Mouse (Mus musculus) MEL (cell line): ENCODE data around the gene Dok4. TPM values are rescaled to one million over a fixed set of nuclear protein-coding genes. Genes with fewer than 3 reads are reported as not detected.

Experiments used
- DNase-seq: peaks from one replicate; pipeline ENCODE4 v3.0.0; 2011; ENCODE audit warnings: low read depth, low spot score
- H3K27ac ChIP-seq: 2 replicates; pipeline ENCODE4 v1.5.1; 2012; ENCODE audit warnings: low read depth, mild to moderate bottlenecking, control low read depth, low read length, moderate library complexity; ENCODE audit not compliant: control insufficient read depth
- H3K27me3 ChIP-seq, 2 experiments: fragments of 150-350 bp in 1 of 2; sonication (generic) in 1 of 2; 2 replicates each; pipeline ENCODE4 v1.6.1; 2012; ENCODE audit warnings: low read length in 2 of 2, mild to moderate bottlenecking in 2 of 2, improper control_type of control experiment in 1 of 2, moderate library complexity in 1 of 2; ENCODE audit not compliant: insufficient read depth in 2 of 2, control insufficient read depth in 1 of 2
- H3K36me3 ChIP-seq, 2 experiments: 2 replicates each; pipeline ENCODE4 v1.6.1; 2012 to 2014; ENCODE audit warnings: low read length in 2 of 2, improper control_type of control experiment in 1 of 2, inconsistent platforms in 1 of 2, mild to moderate bottlenecking in 1 of 2; ENCODE audit not compliant: insufficient read depth in 2 of 2, control insufficient read depth in 1 of 2
- H3K4me1 ChIP-seq, 2 experiments: fragments of 150-350 bp in 1 of 2; sonication (generic) in 1 of 2; 2 replicates each; pipeline ENCODE4 v1.6.1; 2012; ENCODE audit warnings: low read length in 2 of 2, improper control_type of control experiment in 1 of 2, mild to moderate bottlenecking in 1 of 2; ENCODE audit not compliant: insufficient read depth in 2 of 2, control insufficient read depth in 1 of 2
- H3K4me3 ChIP-seq, 2 experiments: fragments of 150-350 bp in 1 of 2; sonication (generic) in 1 of 2; 2 replicates each; pipeline ENCODE4 v1.5.1; 2012; ENCODE audit warnings: low read depth in 2 of 2, low read length in 2 of 2, mild to moderate bottlenecking in 2 of 2, moderate library complexity in 2 of 2, control low read depth in 1 of 2, improper control_type of control experiment in 1 of 2; ENCODE audit not compliant: control insufficient read depth in 1 of 2, insufficient read depth in 1 of 2
- H3K79me2 ChIP-seq: 2 replicates; pipeline ENCODE4 v1.6.1; 2012; ENCODE audit warnings: mild to moderate bottlenecking, low read length, moderate library complexity; ENCODE audit not compliant: control insufficient read depth, poor library complexity, insufficient read depth
- H3K9ac ChIP-seq: 2 replicates; pipeline ENCODE4 v1.6.1; 2012; ENCODE audit warnings: low read depth, mild to moderate bottlenecking, control low read depth, low read length, moderate library complexity; ENCODE audit not compliant: control insufficient read depth, poor library complexity, severe bottlenecking
- H3K9me3 ChIP-seq: fragments of 150-350 bp; sonication (generic); replicated peaks from 2 replicates; pipeline ENCODE4 v1.6.1; 2012; ENCODE audit warnings: mild to moderate bottlenecking, low read length, improper control_type of control experiment, moderate library complexity; ENCODE audit not compliant: insufficient read depth
- BHLHE40 ChIP-seq: IDR thresholded peaks from 2 replicates; pipeline ENCODE4 v1.6.1; 2012; ENCODE audit warnings: low read depth, mild to moderate bottlenecking, inconsistent platforms, low read length, improper control_type of control experiment, borderline replicate concordance
- CHD2 ChIP-seq: IDR thresholded peaks from 2 replicates; pipeline ENCODE4 v1.6.1; 2011; ENCODE audit warnings: low read length, improper control_type of control experiment
- EP300 ChIP-seq, 2 experiments: IDR thresholded peaks; 2 replicates each; pipeline ENCODE4 v1.6.1; 2011; ENCODE audit warnings: improper control_type of control experiment in 2 of 2, low read length in 2 of 2, low read depth in 1 of 2, mild to moderate bottlenecking in 1 of 2
- ETS1 ChIP-seq: IDR thresholded peaks from 2 replicates; pipeline ENCODE4 v1.6.1; 2012; ENCODE audit warnings: low read depth, mild to moderate bottlenecking, inconsistent platforms, low read length, improper control_type of control experiment, moderate library complexity
- GATA1 ChIP-seq: IDR thresholded peaks from 2 replicates; pipeline ENCODE4 v1.6.1; 2011; ENCODE audit warnings: low read depth, low read length, improper control_type of control experiment
- HCFC1 ChIP-seq: IDR thresholded peaks from 2 replicates; pipeline ENCODE4 v1.6.1; 2012; ENCODE audit warnings: low read depth, mild to moderate bottlenecking, inconsistent platforms, low read length, improper control_type of control experiment, moderate library complexity
- JUND ChIP-seq: IDR thresholded peaks from 2 replicates; pipeline ENCODE4 v1.6.1; 2011; ENCODE audit warnings: low read depth, mild to moderate bottlenecking, improper control_type of control experiment, low read length
- KAT2A ChIP-seq: conservative IDR thresholded peaks from 2 replicates; pipeline ENCODE4 v1.6.1; 2012; ENCODE audit warnings: low read depth, low read length, improper control_type of control experiment, inconsistent platforms
- MAFK ChIP-seq: IDR thresholded peaks from 2 replicates; pipeline ENCODE4 v1.6.1; 2011; ENCODE audit warnings: low read depth, mild to moderate bottlenecking, low read length, improper control_type of control experiment, borderline replicate concordance
- MAZ ChIP-seq: IDR thresholded peaks from 2 replicates; pipeline ENCODE4 v1.6.1; 2012; ENCODE audit warnings: low read depth, mild to moderate bottlenecking, inconsistent platforms, low read length, improper control_type of control experiment
- MEF2A ChIP-seq: IDR thresholded peaks from 2 replicates; pipeline ENCODE4 v1.6.1; 2014; ENCODE audit warnings: low read depth, mild to moderate bottlenecking, inconsistent platforms, low read length, improper control_type of control experiment; ENCODE audit not compliant: poor library complexity, insufficient replicate concordance, severe bottlenecking; ENCODE audit errors: extremely low read depth
- MYC ChIP-seq: IDR thresholded peaks from 2 replicates; pipeline ENCODE4 v1.6.1; 2011; ENCODE audit warnings: low read depth, mild to moderate bottlenecking, low read length, improper control_type of control experiment, moderate library complexity
- POLR2A ChIP-seq, 2 experiments: IDR thresholded peaks; 2 replicates each; pipeline ENCODE4 v1.6.1; 2011 to 2012; ENCODE audit warnings: low read length in 2 of 2, mild to moderate bottlenecking in 2 of 2, control low read depth in 1 of 2, improper control_type of control experiment in 1 of 2, low read depth in 1 of 2, moderate library complexity in 1 of 2; ENCODE audit not compliant: control insufficient read depth in 1 of 2, insufficient read depth in 1 of 2, poor library complexity in 1 of 2
- POLR2AphosphoS5 ChIP-seq: IDR thresholded peaks from 2 replicates; pipeline ENCODE4 v1.6.1; 2012; ENCODE audit warnings: low read depth, borderline replicate concordance, mild to moderate bottlenecking, inconsistent platforms, low read length, moderate library complexity, mixed read lengths
- RCOR1 ChIP-seq: IDR thresholded peaks from 2 replicates; pipeline ENCODE4 v1.6.1; 2012; ENCODE audit warnings: low read depth, mild to moderate bottlenecking, inconsistent platforms, low read length, improper control_type of control experiment
- TAL1 ChIP-seq: IDR thresholded peaks from 2 replicates; pipeline ENCODE4 v1.6.1; 2012; ENCODE audit warnings: mild to moderate bottlenecking, inconsistent platforms, low read length, moderate library complexity, mixed read lengths
- TBP ChIP-seq: IDR thresholded peaks from 2 replicates; pipeline ENCODE4 v1.8.0; 2011; ENCODE audit warnings: low read depth, low read length, improper control_type of control experiment
- TCF12 ChIP-seq: IDR thresholded peaks from 2 replicates; pipeline ENCODE4 v1.6.1; 2014; ENCODE audit warnings: low read depth, mild to moderate bottlenecking, inconsistent platforms, low read length, improper control_type of control experiment, moderate library complexity
- UBTF ChIP-seq: IDR thresholded peaks from 2 replicates; pipeline ENCODE4 v1.6.1; 2012; ENCODE audit warnings: low read depth, mild to moderate bottlenecking, inconsistent platforms, low read length, improper control_type of control experiment, moderate library complexity, borderline replicate concordance; ENCODE audit not compliant: insufficient read depth
- USF1 ChIP-seq: IDR thresholded peaks from 2 replicates; pipeline ENCODE4 v1.6.1; 2014; ENCODE audit warnings: low read depth, mild to moderate bottlenecking, inconsistent platforms, low read length, improper control_type of control experiment, moderate library complexity
- ZC3H11A ChIP-seq: IDR thresholded peaks from 2 replicates; pipeline ENCODE4 v1.6.1; 2012; ENCODE audit warnings: low read depth, mild to moderate bottlenecking, inconsistent platforms, low read length, improper control_type of control experiment
- ZMIZ1 ChIP-seq: IDR thresholded peaks from 2 replicates; pipeline ENCODE4 v1.6.1; 2012; ENCODE audit warnings: low read depth, mild to moderate bottlenecking, inconsistent platforms, low read length, improper control_type of control experiment, moderate library complexity
- polyA plus RNA-seq, 2 experiments: library from polyadenylated mRNA; stranded (reverse) in 1 of 2; unstranded in 1 of 2; fragments of >175 nt in 1 of 2; fragments of >200 nt in 1 of 2; gene quantifications; 2 replicates each; pipeline versions ENCODE4 v1.2.1 to v1.2.4; 2012; ENCODE audit warnings: low replicate concordance in 2 of 2, low read depth in 1 of 2; ENCODE audit not compliant: insufficient read length in 2 of 2, insufficient read depth in 1 of 2, missing spikeins in 1 of 2
- total RNA-seq: library from RNA; depleted of rRNA; stranded (reverse); fragments of 300-350 nt; gene quantifications from 2 replicates; pipeline ENCODE4 v1.2.3, GENCODE M21; 2012

The Dok4 gene
- total and polyA plus RNA-seq, 3 experiments = 1.5 to 3.2 TPM; not detected in 1

DNA sequence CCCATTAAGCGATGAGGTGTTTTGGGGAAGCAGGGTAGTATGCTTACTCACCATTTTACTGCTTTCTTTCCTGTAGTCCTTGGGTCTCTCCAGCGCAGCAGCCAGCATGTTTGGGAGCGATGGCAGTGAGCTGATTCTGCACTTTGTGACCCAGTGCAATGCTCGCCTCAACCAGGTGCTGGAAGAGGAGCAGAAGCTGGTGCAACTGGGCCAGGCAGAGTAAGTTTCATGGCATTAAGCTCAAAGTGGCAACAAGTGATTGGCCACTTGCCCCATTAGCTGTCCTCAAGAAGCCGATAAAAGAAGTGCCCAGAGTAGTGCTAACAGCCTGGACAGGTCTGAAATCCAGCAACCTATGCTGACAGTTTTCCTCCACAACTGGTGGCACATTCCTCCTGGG lies 26.1 kb downstream of the Dok4 start:
- Histone ChIP-seq H3K36me3 (peaks cover 0 to 10% of the 10 kb centered on the region in 2 experiments; a peak in 2 of 4 replicates), H3K27me3 (no peaks in the 10 kb centered on the region), H3K9ac (no peak overlapping the region), H3K27ac (no peak overlapping the region), H3K4me3 (no peak overlapping the region), H3K79me2 (no peaks in the 10 kb centered on the region), H3K9me3 (no peaks in the 10 kb centered on the region), H3K4me1 (no peaks in the 10 kb centered on the region)
- DNase-seq = no peak
- TF ChIP-seq ZC3H11A (no peak), JUND (no peak), MEF2A (no peak), MAFK (no peak), TCF12 (no peak), HCFC1 (no peak), MYC (no peak), ZMIZ1 (no peak), TAL1 (no peak), KAT2A (no peak), POLR2A (IDR thresholded peaks at IDR 0.05; ENCODE audit: control insufficient read depth in 1 of 2, insufficient read depth in 1 of 2, low read depth in 1 of 2, low read length in 2 of 2, poor library complexity in 1 of 2) (no peak), USF1 (no peak), MAZ (no peak), CHD2 (no peak), GATA1 (no peak), BHLHE40 (no peak), POLR2AphosphoS5 (no peak), ETS1 (no peak)

DNA sequence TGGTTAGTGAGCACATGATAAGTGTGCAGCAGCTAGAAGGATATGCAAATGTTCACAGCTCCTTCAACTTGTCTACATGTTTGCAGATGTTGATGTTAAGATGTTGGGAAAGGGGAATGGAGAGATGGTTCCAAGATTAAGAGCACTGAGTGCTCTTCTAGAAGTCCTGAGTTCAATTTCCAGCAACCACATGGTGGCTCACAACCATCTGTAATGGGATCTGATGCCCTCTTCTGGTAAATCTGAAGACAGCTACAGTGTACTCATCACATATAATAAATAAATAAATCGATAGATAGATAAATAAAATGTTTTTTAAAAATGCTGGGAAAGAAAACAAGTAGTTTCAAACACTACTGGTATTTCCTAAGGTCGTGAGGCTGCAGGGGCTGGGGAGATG lies 34.9 kb downstream of the Dok4 start:
- H3K36me3 ChIP-seq = peaks cover 0 to 11% of the 10 kb centered on the region in 2 experiments; a peak in 3 of 4 replicates
- H3K4me3 ChIP-seq = no peak overlapping the region
- TF ChIP-seq TBP = no peak
- TF ChIP-seq UBTF = no peak
- TF ChIP-seq EP300 (IDR thresholded peaks at IDR 0.05; ENCODE audit: low read depth in 1 of 2, low read length in 2 of 2) = no peak
- TF ChIP-seq CHD2 = no peak
- no peak for TF ChIP-seq RCOR1
- H3K9ac ChIP-seq = no peak overlapping the region
- no peak for DNase-seq
- peaks cover 4 to 5% of the 10 kb centered on the region in 2 experiments; a peak in 3 of 4 replicates for H3K4me1 ChIP-seq
- no peaks in the 10 kb centered on the region for H3K27me3 ChIP-seq
- H3K9me3 ChIP-seq = no peaks in the 10 kb centered on the region
- peaks cover 24% of the 10 kb centered on the region for H3K79me2 ChIP-seq
- no peak overlapping the region for H3K27ac ChIP-seq
